Mouse (Mus musculus): ENCODE measurements around the gene Ing1. TPM values are rescaled to one million over a fixed set of nuclear protein-coding genes. Genes with fewer than 3 reads are reported as not detected.
"Not testable (repeated sequence)": the region's sequence is repeated elsewhere in the genome, so short reads cannot be mapped to it uniquely, and the experiment has no call there.

Ing1 gene
- polyA plus RNA-seq, 1 experiment from 2014 or later, result 40.3 TPM

- ATAC-seq (ENCODE audit: insufficient number of reproducible peaks, insufficient read depth, low FRiP score, low read depth); H3K9ac ChIP-seq (replicated peaks; ENCODE audit: low read depth, low read length); H3K4me2 ChIP-seq (replicated peaks; ENCODE audit: low read depth, low read length); H3K27ac ChIP-seq (ENCODE audit: low read length); H3K4me3 ChIP-seq (ENCODE audit: low read depth, low read length); H3K9me3 ChIP-seq (ENCODE audit: control insufficient read depth, low read depth, low read length); H3K4me1 ChIP-seq (ENCODE audit: control insufficient read depth, insufficient read depth, low read length); H3K36me3 ChIP-seq (ENCODE audit: control insufficient read depth, insufficient read depth, low read length); H3K27me3 ChIP-seq (ENCODE audit: control insufficient read depth, insufficient read depth, low read length): not testable (repeated sequence)
- WGBS, result 95% methylated on average over 2 of the region's 2 CpGs
Observed at GRCm38 (mm10) chr8:11568193-11568592, 12.8 kb downstream of the Ing1 start.

GRCm38 (mm10) chr8:11569260-11570097, 14.1 kb downstream of the Ing1 start:
- no peaks in the 10 kb centered on the region for H3K4me1 ChIP-seq (ENCODE audit: control insufficient read depth, insufficient read depth, low read length)
- H3K4me2 ChIP-seq (replicated peaks; ENCODE audit: low read depth, low read length), result no peak overlapping the region
- no peak for ATAC-seq (ENCODE audit: insufficient number of reproducible peaks, insufficient read depth, low FRiP score, low read depth)
- 83% methylated on average over 22 of the region's 22 CpGs for WGBS
- H3K27ac ChIP-seq (ENCODE audit: low read length), result no peak overlapping the region
- H3K4me3 ChIP-seq (ENCODE audit: low read depth, low read length), result no peak overlapping the region
- H3K9me3 ChIP-seq (ENCODE audit: control insufficient read depth, low read depth, low read length), result no peaks in the 10 kb centered on the region
- no peaks in the 10 kb centered on the region for H3K27me3 ChIP-seq (ENCODE audit: control insufficient read depth, insufficient read depth, low read length)
- H3K36me3 ChIP-seq (ENCODE audit: control insufficient read depth, insufficient read depth, low read length), result peaks cover 3% of the 10 kb centered on the region
- no peak overlapping the region for H3K9ac ChIP-seq (replicated peaks; ENCODE audit: low read depth, low read length)

DNA sequence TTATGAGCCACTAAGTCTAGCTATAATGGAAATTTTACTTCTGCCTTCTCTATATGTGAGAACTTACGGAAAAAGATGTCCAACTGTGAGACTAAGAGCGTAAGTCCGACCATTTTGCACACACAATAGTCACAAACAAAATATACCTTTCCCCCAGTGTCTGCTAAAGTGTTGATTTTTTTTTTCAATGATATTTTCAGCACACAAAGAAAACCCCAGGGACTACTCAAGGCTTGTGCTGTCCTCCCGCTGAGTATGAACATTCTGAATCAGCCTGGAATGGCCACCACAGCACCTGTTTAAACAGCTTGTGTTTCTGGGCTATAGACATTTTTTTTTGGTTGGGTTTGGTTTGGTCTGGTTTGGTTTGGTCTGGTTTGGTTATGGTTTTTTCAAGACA, 15.4 kb downstream of the Ing1 start:
- ATAC-seq (ENCODE audit: insufficient number of reproducible peaks, insufficient read depth, low FRiP score, low read depth), result no peak
- no peaks in the 10 kb centered on the region for H3K9me3 ChIP-seq (ENCODE audit: control insufficient read depth, low read depth, low read length)
- WGBS, result 93% methylated on average over 4 of the region's 4 CpGs
- H3K4me1 ChIP-seq (ENCODE audit: control insufficient read depth, insufficient read depth, low read length), result peaks cover 2% of the 10 kb centered on the region; the same call in 1 of the 2 replicates
- H3K4me2 ChIP-seq (replicated peaks; ENCODE audit: low read depth, low read length), result no peak overlapping the region
- no peak overlapping the region for H3K27ac ChIP-seq (ENCODE audit: low read length)
- H3K9ac ChIP-seq (replicated peaks; ENCODE audit: low read depth, low read length), result no peak overlapping the region
- H3K36me3 ChIP-seq (ENCODE audit: control insufficient read depth, insufficient read depth, low read length), result peaks cover 3% of the 10 kb centered on the region; the same call in 1 of the 2 replicates
- H3K4me3 ChIP-seq (ENCODE audit: low read depth, low read length), result no peak overlapping the region
- no peaks in the 10 kb centered on the region for H3K27me3 ChIP-seq (ENCODE audit: control insufficient read depth, insufficient read depth, low read length)

GRCm38 (mm10) chr8:11571950-11572349, 16.6 kb downstream of the Ing1 start:
- 87% methylated on average over 10 of the region's 10 CpGs for WGBS

GRCm38 (mm10) chr8:11572428-11572827, 17.1 kb downstream of the Ing1 start:
- Histone ChIP-seq H3K27me3 (ENCODE audit: control insufficient read depth, insufficient read depth, low read length) (no peaks in the 10 kb centered on the region), H3K4me2 (replicated peaks; ENCODE audit: low read depth, low read length) (no peak overlapping the region), H3K36me3 (ENCODE audit: control insufficient read depth, insufficient read depth, low read length) (peaks cover 3% of the 10 kb centered on the region; the same call in 1 of the 2 replicates), H3K27ac (ENCODE audit: low read length) (no peak overlapping the region), H3K9ac (replicated peaks; ENCODE audit: low read depth, low read length) (no peak overlapping the region), H3K4me1 (ENCODE audit: control insufficient read depth, insufficient read depth, low read length) (peaks cover 5% of the 10 kb centered on the region), H3K9me3 (ENCODE audit: control insufficient read depth, low read depth, low read length) (no peaks in the 10 kb centered on the region), H3K4me3 (ENCODE audit: low read depth, low read length) (no peak overlapping the region)
- 73% methylated on average over 6 of the region's 6 CpGs for WGBS
- ATAC-seq (ENCODE audit: insufficient number of reproducible peaks, insufficient read depth, low FRiP score, low read depth), result no peak

More at GRCm38 (mm10) chr8:11571950-11572349, 16.6 kb downstream of the Ing1 start:
- no peak overlapping the region for H3K27ac ChIP-seq (ENCODE audit: low read length)
- no peak for ATAC-seq (ENCODE audit: insufficient number of reproducible peaks, insufficient read depth, low FRiP score, low read depth)
- no peak overlapping the region for H3K4me3 ChIP-seq (ENCODE audit: low read depth, low read length)
- H3K4me1 ChIP-seq (ENCODE audit: control insufficient read depth, insufficient read depth, low read length), result peaks cover 5% of the 10 kb centered on the region
- H3K27me3 ChIP-seq (ENCODE audit: control insufficient read depth, insufficient read depth, low read length), result no peaks in the 10 kb centered on the region
- H3K36me3 ChIP-seq (ENCODE audit: control insufficient read depth, insufficient read depth, low read length), result peaks cover 3% of the 10 kb centered on the region; the same call in 1 of the 2 replicates
- no peak overlapping the region for H3K9ac ChIP-seq (replicated peaks; ENCODE audit: low read depth, low read length)
- no peak overlapping the region for H3K4me2 ChIP-seq (replicated peaks; ENCODE audit: low read depth, low read length)
- H3K9me3 ChIP-seq (ENCODE audit: control insufficient read depth, low read depth, low read length), result no peaks in the 10 kb centered on the region

- no peak overlapping the region for H3K27ac ChIP-seq (ENCODE audit: low read length)
- no peak overlapping the region for H3K9ac ChIP-seq (replicated peaks; ENCODE audit: low read depth, low read length)
- H3K4me2 ChIP-seq (replicated peaks; ENCODE audit: low read depth, low read length), result no peak overlapping the region
- H3K27me3 ChIP-seq (ENCODE audit: control insufficient read depth, insufficient read depth, low read length), result no peaks in the 10 kb centered on the region
- no peak; the same call in 1 of the 2 replicates for ATAC-seq (ENCODE audit: insufficient number of reproducible peaks, insufficient read depth, low FRiP score, low read depth)
- H3K4me3 ChIP-seq (ENCODE audit: low read depth, low read length), result no peak overlapping the region
- peaks cover 5% of the 10 kb centered on the region for H3K4me1 ChIP-seq (ENCODE audit: control insufficient read depth, insufficient read depth, low read length)
- H3K36me3 ChIP-seq (ENCODE audit: control insufficient read depth, insufficient read depth, low read length), result no peaks in the 10 kb centered on the region
- no peaks in the 10 kb centered on the region for H3K9me3 ChIP-seq (ENCODE audit: control insufficient read depth, low read depth, low read length)
- 59% methylated on average over 9 of the region's 9 CpGs for WGBS
Observed at GRCm38 (mm10) chr8:11574911-11575603, 19.7 kb downstream of the Ing1 start.

DNA sequence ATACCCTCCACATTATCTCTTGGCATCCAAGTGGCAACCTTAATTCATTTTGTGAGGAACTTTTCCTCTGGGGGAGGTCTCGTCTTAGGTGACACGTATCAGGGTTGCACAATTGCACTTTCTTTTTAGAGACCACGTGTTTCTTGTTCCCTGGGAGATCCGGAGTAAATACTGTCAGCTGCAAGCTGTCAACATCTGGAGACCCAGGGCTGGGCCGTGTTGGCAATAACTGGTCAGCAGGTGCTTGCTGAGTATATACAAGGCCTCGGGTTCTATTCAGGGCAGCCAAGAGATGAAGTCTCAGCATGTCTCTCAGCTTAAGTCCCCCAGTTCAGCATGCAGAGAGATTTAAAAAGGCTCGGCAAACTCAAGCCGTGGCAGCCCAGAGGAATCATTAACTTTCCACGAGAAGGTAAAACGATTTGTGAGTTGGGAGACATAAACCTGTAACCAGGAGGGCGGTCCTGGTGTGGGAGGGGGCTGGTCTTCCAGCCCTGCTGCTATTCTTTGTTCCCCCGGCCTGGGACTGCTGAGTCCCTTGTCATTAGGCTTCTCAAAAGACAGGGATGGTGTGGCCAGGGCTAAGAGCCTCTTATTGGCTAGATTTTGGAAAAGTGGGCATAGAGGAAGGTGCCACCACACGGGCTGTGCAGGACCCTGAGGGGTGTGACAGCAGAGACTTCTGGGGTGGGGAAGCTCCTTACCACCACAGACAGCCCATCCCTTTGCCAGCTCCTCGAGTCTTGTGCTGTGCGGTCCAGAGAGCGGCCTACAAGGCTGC, 20.4 kb downstream of the Ing1 start:
- ATAC-seq (ENCODE audit: insufficient number of reproducible peaks, insufficient read depth, low FRiP score, low read depth), result no peak; the same call in 1 of the 2 replicates
- no peaks in the 10 kb centered on the region for H3K9me3 ChIP-seq (ENCODE audit: control insufficient read depth, low read depth, low read length)
- H3K27me3 ChIP-seq (ENCODE audit: control insufficient read depth, insufficient read depth, low read length), result no peaks in the 10 kb centered on the region
- H3K4me2 ChIP-seq (replicated peaks; ENCODE audit: low read depth, low read length), result no peak overlapping the region
- no peak overlapping the region for H3K4me3 ChIP-seq (ENCODE audit: low read depth, low read length)
- peaks cover 5% of the 10 kb centered on the region for H3K4me1 ChIP-seq (ENCODE audit: control insufficient read depth, insufficient read depth, low read length)
- no peak overlapping the region for H3K9ac ChIP-seq (replicated peaks; ENCODE audit: low read depth, low read length)
- WGBS, result 43% methylated on average over 16 of the region's 16 CpGs
- H3K36me3 ChIP-seq (ENCODE audit: control insufficient read depth, insufficient read depth, low read length), result no peaks in the 10 kb centered on the region
- no peak overlapping the region for H3K27ac ChIP-seq (ENCODE audit: low read length)
